ENCODE assay signal across 31 mouse cellular contexts in the genomic region with DNA sequence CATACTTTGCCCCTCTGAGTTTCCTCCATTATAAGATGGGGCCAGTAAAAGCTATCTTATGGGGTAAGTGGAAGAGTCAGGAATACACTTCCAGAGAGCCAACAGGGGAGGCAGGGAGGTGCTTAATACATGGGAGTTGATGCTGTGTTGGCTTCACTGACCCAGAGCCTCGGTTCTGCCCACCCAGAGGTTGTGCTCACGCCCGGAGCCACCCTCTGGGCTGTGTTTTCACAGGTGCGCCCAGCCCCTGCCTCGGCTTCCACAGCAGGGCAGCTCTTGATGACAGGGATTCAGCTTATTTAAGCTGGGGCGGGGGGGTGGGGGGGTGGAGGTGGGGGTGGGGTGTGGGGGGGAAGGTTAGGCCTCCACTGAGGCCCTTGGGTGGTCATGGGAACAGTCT. TPM values are rescaled to one million over a fixed set of nuclear protein-coding genes. Genes with fewer than 3 reads are reported as not detected.
DNase-seq lines count a peak whose midpoint lies in the region; ATAC-seq lines count a peak whose summit lies in the region.
"Had no signal": no experiment of that assay in that cellular context is flagged by ENCODE, and none has a peak within 500 bp of the region (broad histone marks: within the 10 kb centered on the region; RNA-seq: fewer than 3 reads in every experiment).

No protein-coding gene starts in this region.

- DNase-seq in forebrain, embryonic 10.5 days (ENCODE audit: extremely low spot score, low spot score), result no peak
- no peak for DNase-seq in forebrain, embryonic 14.5 days (ENCODE audit: low spot score)
- DNase-seq in kidney, adult 11 months, result no peak
- no peak for DNase-seq in midbrain, embryonic 10.5 days (ENCODE audit: low spot score)
- DNase-seq: adrenal gland, adult 2 months; adrenal gland, postnatal 36 days; cerebellum, adult 2 months; cerebellum, postnatal 14 days; forebrain, postnatal 0 days; gastrocnemius, postnatal 10 days; kidney, adult 2 months; kidney, postnatal 36 days; layer of hippocampus, postnatal 36 days; liver, embryonic 13.5 days; lung, adult 18-20 months; right cerebral cortex, postnatal 4 days; thymus, adult 2 months; thymus, postnatal 36 days had no signal

- peak overlapping the region; percentile 1; the same call in 1 of the 2 replicates for H3K27ac ChIP-seq in forebrain, embryonic 10.5 days
- no peak overlapping the region for H3K27ac ChIP-seq in forebrain, embryonic 14.5 days (ENCODE audit: low read depth, low read length)
- peak overlapping the region; percentile 47; the same call in 1 of the 2 replicates for H3K27ac ChIP-seq in kidney, embryonic 14.5 days (ENCODE audit: low read depth, low read length)
- 0 out of 2 replicates have a peak overlapping the region, but pooled peaks have one; percentile 23 for H3K27ac ChIP-seq in midbrain, embryonic 15.5 days
- H3K27ac ChIP-seq in midbrain, embryonic 10.5 days (replicated peaks), result no peak overlapping the region
- H3K27ac ChIP-seq: heart, embryonic 15.5 days; liver, embryonic 13.5 days; macrophage; stomach, postnatal 0 days had no signal

- no peak overlapping the region for H3K4me2 ChIP-seq in forebrain, embryonic 14.5 days (ENCODE audit: low read length)
- no peak overlapping the region for H3K4me2 ChIP-seq in kidney, embryonic 14.5 days (replicated peaks; ENCODE audit: low read depth, low read length)
- H3K4me2 ChIP-seq in midbrain, embryonic 15.5 days, result no peak overlapping the region
- H3K4me2 ChIP-seq: heart, embryonic 15.5 days; hindbrain, embryonic 15.5 days; limb, embryonic 15.5 days; liver, embryonic 13.5 days had no signal

- no peak overlapping the region for H3K4me3 ChIP-seq in forebrain, embryonic 10.5 days
- no peak overlapping the region for H3K4me3 ChIP-seq in forebrain, embryonic 14.5 days (ENCODE audit: low read depth, low read length)
- H3K4me3 ChIP-seq in kidney, embryonic 14.5 days (ENCODE audit: low read length), result no peak overlapping the region
- H3K4me3 ChIP-seq in midbrain, embryonic 15.5 days, result no peak overlapping the region
- no peak overlapping the region for H3K4me3 ChIP-seq in midbrain, embryonic 10.5 days
- H3K4me3 ChIP-seq: heart, embryonic 15.5 days; hindbrain, embryonic 15.5 days; limb, embryonic 15.5 days; liver, embryonic 13.5 days had no signal

- no peak for ATAC-seq in forebrain, embryonic 14.5 days
- ATAC-seq in kidney, embryonic 14.5 days (ENCODE audit: low FRiP score, low TSS enrichment), result peak; percentile 55
- ATAC-seq in midbrain, embryonic 15.5 days (replicated peaks), result no peak
- no peak for ATAC-seq in erythroblast, adult 5-6 weeks (replicated peaks; ENCODE audit: low FRiP score, poor library complexity, severe bottlenecking)
- no peak for ATAC-seq in megakaryocyte, adult 5-6 weeks (ENCODE audit: poor library complexity, severe bottlenecking)
- ATAC-seq: activated CD4-positive, CD25-positive, alpha-beta regulatory T cell, adult 4 months; lung, postnatal 0 days; midbrain, embryonic 16.5 days had no signal

- H3K9me3 ChIP-seq in forebrain, embryonic 10.5 days, result no peaks in the 10 kb centered on the region
- H3K9me3 ChIP-seq in forebrain, embryonic 14.5 days (replicated peaks; ENCODE audit: control insufficient read depth, low read length), result no peaks in the 10 kb centered on the region
- H3K9me3 ChIP-seq in kidney, embryonic 14.5 days (ENCODE audit: control insufficient read depth, low read length), result no peaks in the 10 kb centered on the region
- H3K9me3 ChIP-seq in midbrain, embryonic 15.5 days, result no peaks in the 10 kb centered on the region
- H3K9me3 ChIP-seq in midbrain, embryonic 10.5 days (replicated peaks), result no peaks in the 10 kb centered on the region
- H3K9me3 ChIP-seq: heart, embryonic 15.5 days; hindbrain, embryonic 15.5 days; limb, embryonic 15.5 days; liver, embryonic 13.5 days had no signal

- 80% methylated on average over 6 of the region's 6 CpGs for WGBS in forebrain, embryonic 10.5 days
- WGBS in forebrain, embryonic 14.5 days, result 69% methylated on average over 6 of the region's 6 CpGs
- 33% methylated on average over 5 of the region's 6 CpGs for WGBS in kidney, embryonic 14.5 days
- WGBS in midbrain, embryonic 15.5 days, result 71% methylated on average over 6 of the region's 6 CpGs
- 75% methylated on average over 5 of the region's 6 CpGs for WGBS in midbrain, embryonic 10.5 days

- H3K36me3 ChIP-seq in forebrain, embryonic 10.5 days (replicated peaks), result peaks cover 43% of the 10 kb centered on the region
- H3K36me3 ChIP-seq in forebrain, embryonic 14.5 days (ENCODE audit: control insufficient read depth, insufficient read depth, low read length), result peaks cover 20% of the 10 kb centered on the region
- H3K36me3 ChIP-seq in kidney, embryonic 14.5 days (ENCODE audit: control insufficient read depth, insufficient read depth, low read length), result peaks cover 17% of the 10 kb centered on the region
- 0 out of 2 replicates have a peak, but pooled peaks cover 6% of the 10 kb centered on the region for H3K36me3 ChIP-seq in midbrain, embryonic 15.5 days (replicated peaks)
- peaks cover 54% of the 10 kb centered on the region for H3K36me3 ChIP-seq in midbrain, embryonic 10.5 days

- H3K27me3 ChIP-seq in forebrain, embryonic 10.5 days (ENCODE audit: poor library complexity, severe bottlenecking), result no peaks in the 10 kb centered on the region
- no peaks in the 10 kb centered on the region for H3K27me3 ChIP-seq in forebrain, embryonic 14.5 days (replicated peaks; ENCODE audit: control insufficient read depth, insufficient read depth, low read length)
- no peaks in the 10 kb centered on the region for H3K27me3 ChIP-seq in kidney, embryonic 14.5 days (ENCODE audit: control insufficient read depth, insufficient read depth, low read length)
- no peaks in the 10 kb centered on the region for H3K27me3 ChIP-seq in midbrain, embryonic 15.5 days (replicated peaks)
- H3K27me3 ChIP-seq in midbrain, embryonic 10.5 days (ENCODE audit: low read depth, poor library complexity, severe bottlenecking), result no peaks in the 10 kb centered on the region
- H3K27me3 ChIP-seq: CH12.LX; heart, embryonic 15.5 days; hindbrain, embryonic 15.5 days; limb, embryonic 15.5 days; liver, embryonic 13.5 days had no signal

- H3K4me1 ChIP-seq in forebrain, embryonic 10.5 days, result peaks cover 92% of the 10 kb centered on the region
- peaks cover 27% of the 10 kb centered on the region for H3K4me1 ChIP-seq in forebrain, embryonic 14.5 days (ENCODE audit: control insufficient read depth, insufficient read depth, low read length)
- peaks cover 70% of the 10 kb centered on the region for H3K4me1 ChIP-seq in kidney, embryonic 14.5 days (ENCODE audit: control insufficient read depth, insufficient read depth, low read length)
- peaks cover 36% of the 10 kb centered on the region for H3K4me1 ChIP-seq in midbrain, embryonic 15.5 days
- H3K4me1 ChIP-seq in midbrain, embryonic 10.5 days, result peaks cover 58% of the 10 kb centered on the region

- H3K9ac ChIP-seq in forebrain, embryonic 14.5 days (ENCODE audit: low read length), result no peak overlapping the region
- no peak overlapping the region; the same call in 1 of the 2 replicates for H3K9ac ChIP-seq in kidney, embryonic 14.5 days (ENCODE audit: low read depth, low read length)
- H3K9ac ChIP-seq in midbrain, embryonic 15.5 days, result no peak overlapping the region
- H3K9ac ChIP-seq: forebrain, postnatal 0 days; heart, embryonic 15.5 days; hindbrain, embryonic 15.5 days; limb, embryonic 15.5 days; liver, embryonic 13.5 days had no signal

RNA-seq across cellular contexts. Expression of gene Capzb, which starts 52.1 kb away (rescaled TPM):
- 340 and 360 TPM in 2 replicates for polyA plus RNA-seq in forebrain, embryonic 10.5 days (2016; fragmentation: Nextera tagmentation; extraction: Ambion mirVana)
- 272 and 278 TPM in 2 replicates for polyA plus RNA-seq in forebrain, embryonic 14.5 days (2014; fragmentation: Nextera tagmentation; extraction: Ambion mirVana)
- 256 and 319 TPM in 2 replicates for polyA plus RNA-seq in kidney, embryonic 14.5 days (2014; fragmentation: Nextera tagmentation; extraction: Ambion mirVana)
- 330 and 331 TPM in 2 replicates for polyA plus RNA-seq in midbrain, embryonic 15.5 days (2015; fragmentation: Nextera tagmentation; extraction: Ambion mirVana)
- 330 and 349 TPM in 2 replicates for polyA plus RNA-seq in midbrain, embryonic 10.5 days (2016; fragmentation: Nextera tagmentation; extraction: Ambion mirVana)
- total RNA-seq in erythroblast, adult 5-6 weeks (2015; ENCODE audit: low replicate concordance), result 128 and 139 TPM in 2 replicates
- 29.7 and 37.6 TPM in 2 replicates for total RNA-seq in erythroblast, adult 5-6 weeks (2017; ENCODE audit: low replicate concordance)
- 683 and 689 TPM in 2 replicates for total RNA-seq in megakaryocyte, adult 5-6 weeks (2015)
- 251 and 275 TPM in 2 replicates for total RNA-seq in megakaryocyte, adult 5-6 weeks (2017)

Comparison
In these comparisons a context has a peak if more than half of its experiments do, and no peak if none do; other contexts are left out.
1. H3K27ac ChIP-seq: peak in forebrain, embryonic 10.5 days (single experiment), kidney, embryonic 14.5 days (single experiment) and midbrain, embryonic 15.5 days (single experiment); none in forebrain, embryonic 14.5 days (single experiment) and midbrain, embryonic 10.5 days (single experiment).